Mouse (Mus musculus): ENCODE data around the gene Tprgl.

Gene Tprgl

GRCm38 (mm10) chr4:154160538-154161390 lies at the start of gene Tprgl:
Gene Tprgl, minus strand, starts transcription at chr4:154160666.
- WGBS, result under 1% methylated on average over 75 of the region's 75 CpGs

- WGBS, result 70% methylated on average over 3 of the region's 3 CpGs
These were observed 49.4 kb upstream of the Tprgl start for GRCm38 (mm10) chr4:154209825-154210224.

GRCm38 (mm10) chr4:154209054-154209453 lies 48.6 kb upstream of the Tprgl start:
- 82% methylated on average over 6 of the region's 6 CpGs for whole genome bisulfite sequencing

DNA sequence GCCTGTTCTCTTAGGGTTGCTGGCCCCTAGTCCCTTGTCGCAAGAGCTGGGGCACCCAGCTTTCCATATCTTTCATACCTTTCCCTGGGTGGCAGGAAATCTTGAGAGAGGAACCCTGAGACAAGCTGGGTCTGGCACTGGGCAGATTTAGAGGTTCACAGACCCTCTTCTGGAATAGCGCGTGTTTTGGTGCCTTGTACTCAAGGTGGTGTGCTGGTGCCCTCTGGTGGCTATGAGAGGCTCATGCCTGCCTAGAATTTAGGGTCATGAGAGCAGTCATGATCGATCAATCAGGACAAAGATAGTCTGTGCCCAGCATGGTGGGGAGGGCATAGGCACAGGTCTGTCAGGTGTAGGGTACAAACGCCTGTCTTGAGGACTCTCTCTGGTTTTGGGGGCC lies 46.8 kb upstream of the Tprgl start:
- WGBS, result 20% methylated on average over 5 of the region's 5 CpGs

GRCm38 (mm10) chr4:154205392-154205791 lies 44.9 kb upstream of the Tprgl start:
- 79% methylated on average over 5 of the region's 5 CpGs for WGBS

- 87% methylated on average over 7 of the region's 7 CpGs for WGBS
These were observed 44.1 kb upstream of the Tprgl start for GRCm38 (mm10) chr4:154204532-154204931.

DNA sequence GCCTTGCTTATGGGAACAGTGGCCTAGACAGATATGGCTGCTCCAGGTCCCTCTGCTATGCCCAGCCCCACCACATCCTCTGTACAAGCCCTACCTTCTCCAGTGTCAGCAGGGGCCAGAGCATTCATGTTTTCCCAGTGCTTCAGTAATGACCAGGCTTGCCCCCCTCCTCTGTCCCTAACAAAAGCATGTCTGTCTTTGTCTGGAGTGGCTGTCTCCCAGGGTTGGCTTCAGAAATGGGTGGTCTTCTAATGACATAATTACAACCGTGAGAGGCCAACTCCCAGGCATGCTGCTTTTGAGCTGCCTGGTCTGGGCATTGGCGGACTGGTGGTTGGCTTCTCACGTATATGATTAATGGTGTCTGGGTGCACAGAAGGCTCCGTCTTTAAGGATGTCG lies 41.0 kb upstream of the Tprgl start:
- WGBS, result 94% methylated on average over 5 of the region's 5 CpGs

DNA sequence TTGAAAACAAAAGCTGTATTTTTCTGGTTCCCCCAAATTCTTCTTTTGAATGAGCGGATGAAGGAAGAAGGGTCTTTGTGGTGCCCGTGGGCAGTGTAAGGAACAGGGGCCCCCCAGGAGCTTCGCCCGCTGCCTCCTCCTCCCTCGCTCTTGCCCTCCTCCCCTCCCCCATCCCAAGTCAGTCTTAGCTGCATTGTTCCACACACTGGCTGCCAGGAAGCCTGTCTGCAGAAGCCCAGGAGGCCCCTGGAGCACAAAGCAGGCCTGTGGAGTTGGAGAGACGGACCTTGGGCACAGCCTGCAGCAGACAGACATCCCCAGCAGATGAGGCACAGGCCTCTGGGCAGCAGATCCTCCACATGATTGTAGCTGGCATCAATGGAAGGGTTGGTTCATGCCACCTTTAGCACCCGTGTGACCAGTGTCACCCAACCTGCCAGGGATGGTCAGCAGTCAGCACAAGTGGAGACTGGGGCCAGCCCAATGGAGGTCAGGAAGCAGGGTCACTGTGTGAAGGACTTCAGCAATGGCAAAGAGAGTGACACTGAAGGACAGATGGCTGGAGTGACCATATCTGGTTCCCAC lies 38.0 kb upstream of the Tprgl start:
- 65% methylated on average over 7 of the region's 7 CpGs for WGBS

GRCm38 (mm10) chr4:154197961-154198360 lies 37.5 kb upstream of the Tprgl start:
- 87% methylated on average over 6 of the region's 6 CpGs for WGBS

DNA sequence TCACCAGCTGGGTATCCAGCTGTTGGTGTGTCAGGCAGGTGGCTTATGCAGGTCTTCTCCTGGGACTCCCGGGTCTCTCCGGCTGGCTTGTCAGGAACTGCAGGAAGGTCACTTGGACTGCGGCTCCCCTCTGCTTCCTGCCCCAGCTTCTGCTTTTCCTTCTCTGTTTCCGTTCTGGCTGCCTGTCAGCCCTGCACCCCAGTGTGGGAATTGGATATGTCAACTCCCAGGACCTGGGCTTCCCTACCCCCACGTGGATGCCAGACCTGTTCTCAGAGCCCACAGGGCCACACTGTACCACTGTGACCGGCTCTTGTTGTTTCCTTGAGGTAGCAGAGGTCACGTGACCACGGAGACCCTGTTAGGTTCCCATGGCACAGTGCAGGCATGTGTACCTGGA lies 28.5 kb upstream of the Tprgl start:
- 73% methylated on average over 8 of the region's 8 CpGs for WGBS

- WGBS, result 72% methylated on average over 11 of the region's 11 CpGs
These were observed 25.6 kb upstream of the Tprgl start for GRCm38 (mm10) chr4:154186002-154186537.

GRCm38 (mm10) chr4:154185001-154185400 lies 24.5 kb upstream of the Tprgl start:
- 67% methylated on average over 5 of the region's 5 CpGs for WGBS

GRCm38 (mm10) chr4:154183566-154183965 lies 23.1 kb upstream of the Tprgl start:
- 59% methylated on average over 5 of the region's 5 CpGs for WGBS

DNA sequence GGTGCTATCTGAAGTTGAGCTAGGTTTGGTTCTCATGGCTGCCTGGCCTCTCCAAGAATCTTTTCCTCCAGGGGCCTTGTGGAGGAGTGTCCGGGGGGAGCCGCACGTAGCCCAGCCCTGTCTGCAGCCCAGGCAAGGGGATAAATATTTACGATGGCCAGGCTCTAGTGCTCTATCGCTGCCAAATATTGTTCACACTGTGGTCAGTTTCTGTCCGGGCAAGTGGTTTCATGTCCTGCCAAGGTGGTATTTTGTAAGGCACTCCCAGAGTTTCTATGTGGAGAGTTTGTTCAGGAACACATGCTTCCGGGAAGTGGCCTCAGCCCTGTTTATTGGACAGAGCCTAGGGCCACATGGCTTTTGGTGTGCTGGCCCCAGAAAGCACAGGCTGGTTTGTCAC lies 20.5 kb upstream of the Tprgl start:
- 76% methylated on average over 7 of the region's 7 CpGs for WGBS

DNA sequence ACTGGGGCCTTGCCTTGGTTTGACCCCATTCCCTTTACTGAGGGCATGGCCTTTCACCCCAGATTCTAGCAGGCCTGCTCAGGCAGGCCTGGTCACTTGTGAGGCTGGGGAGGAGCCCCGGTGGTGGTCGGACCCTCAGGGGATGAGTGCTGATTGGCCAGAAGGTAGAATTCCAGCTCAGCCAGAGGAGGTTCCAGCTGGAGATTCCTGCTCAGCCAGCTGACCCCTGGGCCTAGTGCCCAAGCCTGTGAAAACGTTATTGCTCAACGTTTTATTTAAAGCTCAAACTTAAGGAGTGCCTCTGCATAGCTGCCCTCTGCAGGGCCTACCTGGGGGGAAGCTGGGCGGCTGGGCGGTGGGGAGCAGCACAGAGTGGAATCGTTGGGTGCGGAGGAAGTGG lies 16.8 kb upstream of the Tprgl start:
- WGBS, result 77% methylated on average over 8 of the region's 8 CpGs

GRCm38 (mm10) chr4:154171931-154172604 lies 11.6 kb upstream of the Tprgl start:
- WGBS, result 54% methylated on average over 13 of the region's 13 CpGs

DNA sequence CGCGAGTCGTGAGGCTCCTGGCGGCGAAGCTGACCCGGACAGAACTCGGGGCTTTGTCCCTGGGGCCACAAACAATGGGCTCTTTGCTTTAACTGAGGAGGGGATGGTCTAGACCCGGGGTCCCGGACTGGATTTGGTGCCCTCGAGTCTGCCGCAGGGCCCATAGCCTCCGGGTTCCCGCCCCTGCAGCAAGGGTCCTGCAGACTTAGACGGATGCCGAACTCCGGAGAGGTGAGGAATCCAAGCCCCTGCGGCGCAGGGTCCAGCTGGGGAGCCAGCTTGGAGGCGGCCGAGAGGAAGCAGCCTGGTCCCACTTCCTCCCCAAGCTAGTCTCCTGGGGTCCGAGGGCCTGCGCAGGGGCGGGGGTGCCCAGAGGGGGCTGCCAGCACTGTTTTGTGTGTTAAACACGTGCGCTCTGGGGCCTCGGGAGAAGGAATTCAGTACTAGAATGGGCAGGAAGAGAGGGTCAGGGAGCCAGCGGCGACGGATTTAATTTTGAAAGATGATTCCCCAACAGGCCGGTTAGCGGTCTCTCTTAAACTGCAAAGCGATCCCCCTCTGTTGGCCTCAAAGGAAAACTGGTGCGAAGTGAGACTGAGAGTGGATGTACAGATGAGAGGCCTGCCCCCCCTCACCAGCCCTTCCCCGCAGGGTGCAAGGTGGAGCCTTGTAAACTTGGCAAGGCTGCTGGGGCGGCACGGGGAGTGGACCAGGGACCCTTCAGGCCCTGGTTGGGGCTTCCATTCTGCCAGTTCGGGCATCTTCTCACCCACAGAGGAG lies 10.9 kb upstream of the Tprgl start:
- 8% methylated on average over 37 of the region's 37 CpGs for WGBS

DNA sequence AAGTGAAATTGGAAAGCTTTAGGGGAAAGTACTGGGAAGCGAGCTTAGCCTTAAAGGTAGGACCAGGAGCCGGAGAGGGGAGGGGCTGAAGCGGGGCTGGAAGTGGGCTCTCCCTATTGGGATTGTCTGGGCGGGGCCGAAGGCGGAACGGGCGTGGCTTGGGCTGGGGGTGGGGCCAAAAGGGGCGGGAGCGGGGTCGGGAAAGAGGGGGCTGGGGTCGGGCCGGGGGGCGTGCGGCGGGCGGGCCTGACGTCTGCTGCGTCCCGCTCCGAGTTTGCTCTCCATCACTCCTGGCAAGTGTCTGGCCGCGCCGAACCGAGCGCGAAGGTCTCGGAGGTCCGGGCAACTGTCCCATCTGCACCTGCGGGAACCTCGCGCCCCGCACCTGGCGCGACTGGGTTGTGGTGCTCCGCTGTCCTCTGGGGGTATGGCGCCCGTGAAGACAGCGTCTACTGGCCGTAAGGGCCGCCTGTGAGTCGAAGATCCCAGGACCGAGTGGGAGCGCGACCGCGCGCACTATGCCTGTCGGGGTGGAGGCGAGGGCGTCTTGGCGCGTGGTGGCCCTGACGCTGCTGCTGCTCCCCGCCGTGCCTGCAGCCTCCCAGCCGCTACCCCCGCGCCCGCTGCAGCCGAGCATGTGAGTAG lies 10.2 kb upstream of the Tprgl start, which contains the start of gene Megf6:
Gene Megf6, plus strand, starts transcription at position 225 of the 645 bp plus-strand sequence.
- under 1% methylated on average over 60 of the region's 61 CpGs for whole genome bisulfite sequencing

GRCm38 (mm10) chr4:154170021-154170420 lies 9.6 kb upstream of the Tprgl start:
- WGBS, result 6% methylated on average over 15 of the region's 15 CpGs

- WGBS, result 32% methylated on average over 5 of the region's 5 CpGs
These were observed 6.6 kb upstream of the Tprgl start for GRCm38 (mm10) chr4:154167053-154167452.

GRCm38 (mm10) chr4:154163296-154163695 lies 2.8 kb upstream of the Tprgl start:
- 10% methylated on average over 7 of the region's 7 CpGs for WGBS

Measured in cerebral cortex, adult 2 months (tissue).